Mouse (Mus musculus) myocyte (in vitro differentiated cells): Measurements from ENCODE around the gene Olfr718-ps1.

Experiments
- CEBPB ChIP-seq: IDR thresholded peaks from 2 replicates; pipeline ENCODE4 v1.6.1; 2011; ENCODE audit warnings: mild to moderate bottlenecking, moderate library complexity; ENCODE audit not compliant: poor library complexity, insufficient read depth, severe bottlenecking
- E2F4 ChIP-seq: IDR thresholded peaks from one replicate; pipeline ENCODE4 v1.6.1; 2011; ENCODE audit warnings: mild to moderate bottlenecking, control low read depth, moderate library complexity; ENCODE audit not compliant: insufficient read depth
- MAX ChIP-seq: IDR thresholded peaks from one replicate; pipeline ENCODE4 v1.6.1; 2011; ENCODE audit warnings: low read depth, mild to moderate bottlenecking, control low read depth
- MYOD1 ChIP-seq, 3 experiments: IDR thresholded peaks; one replicate each; pipeline ENCODE4 v1.6.1; 2011; ENCODE audit warnings: control low read depth in 2 of 3, low read depth in 2 of 3, mild to moderate bottlenecking in 2 of 3, moderate library complexity in 1 of 3; ENCODE audit not compliant: insufficient read length in 2 of 3, control insufficient read depth in 1 of 3
- MYOG ChIP-seq, 3 experiments: IDR thresholded peaks; one replicate each; pipeline ENCODE4 v1.6.1; 2011; ENCODE audit warnings: control low read depth in 2 of 3, low read depth in 2 of 3, mild to moderate bottlenecking in 2 of 3; ENCODE audit not compliant: insufficient read length in 2 of 3, control insufficient read depth in 1 of 3, insufficient read depth in 1 of 3
- POLR2A ChIP-seq: IDR thresholded peaks from one replicate; pipeline ENCODE4 v1.6.1; 2011; ENCODE audit warnings: low read depth, mild to moderate bottlenecking, control low read depth, moderate library complexity; ENCODE audit not compliant: insufficient read length
- POLR2AphosphoS2 ChIP-seq: IDR thresholded peaks from one replicate; pipeline ENCODE4 v1.6.1; 2011; ENCODE audit warnings: low read depth, control low read depth; ENCODE audit not compliant: insufficient read length
- REST ChIP-seq: IDR thresholded peaks from one replicate; pipeline ENCODE4 v1.6.1; 2011; ENCODE audit warnings: mild to moderate bottlenecking, control low read depth, moderate library complexity; ENCODE audit not compliant: insufficient read depth, insufficient read length
- TCF12 ChIP-seq: IDR thresholded peaks from one replicate; pipeline ENCODE4 v1.6.1; 2011; ENCODE audit warnings: mild to moderate bottlenecking, control low read depth; ENCODE audit not compliant: poor library complexity, insufficient read depth, severe bottlenecking
- USF1 ChIP-seq: IDR thresholded peaks from one replicate; pipeline ENCODE4 v1.6.1; 2011; ENCODE audit warnings: low read depth, mild to moderate bottlenecking, control low read depth, moderate library complexity

- TF ChIP-seq CEBPB (no peak), POLR2AphosphoS2 (no peak), POLR2A (no peak), E2F4 (no peak), USF1 (no peak), MAX (no peak), MYOG (IDR thresholded peaks at IDR 0.05; ENCODE audit: control insufficient read depth in 1 of 3, insufficient read depth in 1 of 3, insufficient read length in 2 of 3, low read depth in 2 of 3) (no peak), TCF12 (no peak), REST (no peak), MYOD1 (IDR thresholded peaks at IDR 0.05; ENCODE audit: control insufficient read depth in 1 of 3, insufficient read length in 2 of 3, low read depth in 2 of 3) (no peak)
Observed at GRCm38 (mm10) chr5:143150044-143150443, 2.7 kb upstream of the Olfr718-ps1 start.
